Mouse (Mus musculus) heart, adult 2 months (tissue): ENCODE data around the gene Nrtn. TPM values are rescaled to one million over a fixed set of nuclear protein-coding genes. Genes with fewer than 3 reads are reported as not detected.

Experiments used
- DNase-seq, 2 experiments: peaks; one replicate each; pipeline ENCODE4 v3.0.0; 2021
- H3K27ac ChIP-seq: fragments of 200-600 bp; 2 replicates; pipeline ENCODE4 v1.8.1; 2022
- H3K27me3 ChIP-seq: fragments of 200-500 bp; 2 replicates; pipeline ENCODE4 v1.6.1; 2012; ENCODE audit warnings: mild to moderate bottlenecking, low read length, inconsistent platforms, mixed read lengths; ENCODE audit not compliant: control insufficient read depth, insufficient read depth
- H3K36me3 ChIP-seq: fragments of 200-500 bp; 2 replicates; pipeline ENCODE4 v1.6.1; 2012; ENCODE audit warnings: low read length, inconsistent platforms; ENCODE audit not compliant: control insufficient read depth, insufficient read depth
- H3K4me1 ChIP-seq: fragments of 200-500 bp; 2 replicates; pipeline ENCODE4 v1.6.1; 2011; ENCODE audit warnings: low read length; ENCODE audit not compliant: control insufficient read depth, insufficient read depth
- H3K4me3 ChIP-seq: fragments of 200-600 bp; 2 replicates; pipeline ENCODE4 v1.8.1; 2022
- H3K79me2 ChIP-seq: fragments of 200-500 bp; replicated peaks from 2 replicates; pipeline ENCODE4 v1.6.1; 2012; ENCODE audit warnings: mild to moderate bottlenecking, inconsistent platforms, low read length, moderate library complexity, mixed read lengths; ENCODE audit not compliant: control insufficient read depth, insufficient read depth
- H3K9ac ChIP-seq: fragments of 200-500 bp; 2 replicates; pipeline ENCODE4 v1.6.1; 2012; ENCODE audit warnings: low read depth, mild to moderate bottlenecking, control low read depth, inconsistent platforms, low read length, mixed read lengths
- CTCF ChIP-seq: fragments of 200-600 bp; IDR thresholded peaks from 2 replicates; pipeline ENCODE4 v1.8.1; 2022; ENCODE audit warnings: antibody characterized with exemption, mild to moderate bottlenecking, moderate library complexity
- EP300 ChIP-seq: fragments of 200-500 bp; IDR thresholded peaks from 2 replicates; pipeline ENCODE4 v1.6.1; 2011; ENCODE audit warnings: low read depth, low read length, control low read depth; ENCODE audit not compliant: insufficient read depth
- POLR2A ChIP-seq: fragments of 200-500 bp; IDR thresholded peaks from 2 replicates; pipeline ENCODE4 v1.6.1; 2011; ENCODE audit warnings: mild to moderate bottlenecking, low read depth, low read length, control low read depth; ENCODE audit not compliant: insufficient read depth
- WGBS: fragments of 180-500 bp; shearing (Covaris S2); methylation state at CpG from one replicate; pipeline ENCODE4 v1.1.7; 2018; 5-methylcytosine and 5-hydroxymethylcytosine counted together
- intact Hi-C: fragments of 180-260 bp; cut with DNase I; formaldehyde crosslinking; loops from one replicate; pipeline ENCODE4 v1.15.1; 2025
- polyA plus RNA-seq: library from polyadenylated mRNA; depleted of rRNA; stranded (reverse); fragments of >200 nt; gene quantifications from 2 replicates; pipeline ENCODE4 v1.2.3, GENCODE M21; 2012
- total RNA-seq, 2 experiments: library from RNA; stranded (reverse); gene quantifications; 2 replicates each; pipeline ENCODE4 v1.2.3; 2021

Gene Nrtn
- total and polyA plus RNA-seq, 3 experiments: 24.4 to 49.3 (median 26.8) TPM

DNA sequence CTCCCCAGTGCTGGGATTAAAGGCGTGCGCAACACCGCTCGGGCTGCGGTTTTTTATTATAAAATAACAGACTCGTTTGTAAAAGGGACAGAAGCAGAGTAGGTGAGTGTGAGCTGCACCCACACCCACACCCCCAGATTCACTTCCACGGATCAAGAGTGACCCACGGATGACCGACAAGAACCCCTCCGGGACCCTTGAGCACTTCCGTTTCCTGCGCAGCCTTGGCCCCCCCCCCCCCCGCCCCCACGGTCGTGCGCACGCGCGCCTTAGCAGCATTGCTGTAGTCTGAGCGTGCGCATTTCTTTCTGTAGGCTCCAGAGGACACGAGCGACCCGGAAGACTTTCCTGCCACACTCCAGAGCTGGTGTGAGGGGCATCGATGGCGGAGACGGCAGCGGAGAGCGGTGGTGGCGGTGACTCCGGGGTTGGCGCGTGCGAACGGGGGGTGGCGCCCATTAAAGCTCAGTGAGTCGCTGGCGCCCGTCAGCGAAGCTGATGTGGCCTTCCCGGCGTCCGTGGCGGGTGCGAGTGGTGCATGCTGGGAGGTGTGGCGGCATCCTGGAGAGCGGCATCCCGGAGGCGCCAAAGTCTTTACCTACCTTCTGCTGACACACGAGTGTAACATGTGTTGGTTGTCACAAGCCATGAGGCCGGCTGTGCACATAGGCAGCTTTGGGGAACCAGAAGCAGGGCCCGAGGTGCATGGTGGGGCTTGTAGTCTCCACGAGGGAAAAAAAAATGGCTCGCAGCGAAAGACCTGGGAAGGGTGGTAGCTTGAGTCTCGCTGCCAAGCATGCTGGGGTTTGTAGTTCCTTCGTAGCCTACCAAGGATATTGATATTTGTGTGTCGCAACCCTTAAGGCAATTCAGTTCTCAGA lies 7.4 kb upstream of the Nrtn start, which contains the start of gene Dus3l:
Dus3l (plus strand) TSS at position 284 of the 881 bp plus-strand sequence.
- WGBS: under 1% methylated on average over 58 of the region's 58 CpGs
- H3K4me3 ChIP-seq: peak within 1 kb of the TSS; percentile 90
- DNase-seq: peak; percentile 92 to 93
- H3K27ac ChIP-seq: peak within 1 kb of the TSS; percentile 99
- TF ChIP-seq EP300 (0 out of 2 replicates have a peak, but pooled peaks have one; percentile 49), POLR2A (peak; percentile 89), CTCF (no peak)
- intact Hi-C loops: loop anchor here (5.0 kb wide), 3 partner anchors 68 to 137 kb away; partner anchors contain the start of genes Catsperd, Lonp1, Ranbp3 and Rfx2
- H3K27me3 ChIP-seq: no peaks in the 10 kb centered on the region
- H3K36me3 ChIP-seq: no peaks in the 10 kb centered on the region
- peaks cover 14% of the 10 kb centered on the region for H3K4me1 ChIP-seq
- H3K79me2 ChIP-seq: no peaks in the 10 kb centered on the region
- H3K9ac ChIP-seq: peak within 1 kb of the TSS; percentile 90

- Histone ChIP-seq H3K79me2 (no peaks in the 10 kb centered on the region), H3K36me3 (no peaks in the 10 kb centered on the region), H3K27me3 (no peaks in the 10 kb centered on the region), H3K27ac (peak overlapping the region; percentile 99), H3K9ac (no peak overlapping the region), H3K4me1 (peaks cover 14% of the 10 kb centered on the region), H3K4me3 (peak overlapping the region; percentile 90)
- intact Hi-C loops: loop anchor here (2.0 to 5.0 kb wide), 3 partner anchors 47 to 136 kb away; partner anchors contain the start of genes Catsperd, Lonp1, Ndufa11 and Ranbp3
- WGBS: 70% methylated on average over 8 of the region's 8 CpGs
- TF ChIP-seq EP300 (no peak), CTCF (no peak), POLR2A (no peak)
- no peak for DNase-seq
Observed at GRCm38 (mm10) chr17:56763741-56764250, 6.5 kb upstream of the Nrtn start.

DNA sequence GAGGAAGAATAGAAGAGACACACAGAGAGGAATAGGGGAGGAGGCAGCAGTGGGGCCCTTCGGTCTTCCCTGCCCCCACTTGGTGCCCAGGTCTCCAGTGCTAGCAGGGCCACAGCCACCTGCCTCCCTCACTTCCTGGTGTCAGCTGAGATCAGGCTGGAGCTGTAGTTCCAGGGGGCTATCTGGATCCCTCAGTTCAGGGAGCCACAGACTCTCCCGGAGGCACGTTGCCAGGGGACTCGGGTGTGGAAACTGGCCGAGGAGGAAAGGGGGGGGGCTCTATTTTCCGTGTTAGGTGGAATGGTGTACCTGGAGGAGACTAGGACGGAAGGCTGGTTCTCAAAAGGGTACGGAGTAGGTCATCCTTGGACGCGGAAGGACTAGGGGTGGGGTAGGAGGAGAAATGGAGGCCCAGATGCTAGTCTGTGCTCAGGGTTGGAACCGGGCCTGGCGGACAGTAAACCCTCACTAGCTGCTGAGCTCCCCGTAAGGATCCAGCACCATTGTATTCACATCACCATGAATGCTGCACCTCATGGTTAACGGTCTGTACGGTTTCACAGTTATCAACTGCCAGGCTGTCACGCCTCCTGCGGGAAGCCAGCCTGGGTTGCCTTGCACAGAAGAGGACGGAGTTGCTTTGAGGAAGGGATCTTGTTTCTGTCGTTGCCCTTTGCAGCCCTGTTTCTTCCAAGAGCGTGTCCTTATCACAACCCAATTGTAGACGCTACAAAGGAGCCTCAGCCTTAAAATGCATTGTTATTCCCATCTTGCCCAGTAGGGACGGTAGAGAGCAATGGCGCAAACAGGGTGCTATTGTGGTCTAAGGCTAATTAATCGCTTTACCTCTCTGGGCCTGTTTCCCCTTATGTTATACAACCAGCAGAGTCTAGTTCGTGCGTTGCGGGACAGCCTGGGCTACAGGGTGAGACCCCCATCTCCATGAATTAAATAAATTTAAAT lies 5.7 kb upstream of the Nrtn start:
- 34% methylated on average over 27 of the region's 27 CpGs for WGBS
- Histone ChIP-seq H3K36me3 (no peaks in the 10 kb centered on the region), H3K9ac (peak overlapping the region; percentile 27), H3K79me2 (no peaks in the 10 kb centered on the region), H3K27me3 (no peaks in the 10 kb centered on the region), H3K27ac (peak overlapping the region; percentile 67), H3K4me3 (peak overlapping the region; percentile 48; the same call in 1 of the 2 replicates), H3K4me1 (peaks cover 14% of the 10 kb centered on the region)
- intact Hi-C loops: loop anchor here (2.0 to 5.0 kb wide), 3 partner anchors 46 to 136 kb away; partner anchors contain the start of genes Catsperd, Lonp1, Ndufa11 and Ranbp3
- DNase-seq: peak; percentile 50
- 0 out of 2 replicates have a peak, but pooled peaks have one; percentile 7 for TF ChIP-seq POLR2A
- no peak; the same call in 1 of the 2 replicates for TF ChIP-seq CTCF
- no peak for TF ChIP-seq EP300

- Histone ChIP-seq H3K36me3 (no peaks in the 10 kb centered on the region), H3K9ac (peak overlapping the region; percentile 56), H3K4me1 (peaks cover 14% of the 10 kb centered on the region), H3K4me3 (peak overlapping the region; percentile 48), H3K27me3 (no peaks in the 10 kb centered on the region), H3K27ac (peak overlapping the region; percentile 67), H3K79me2 (no peaks in the 10 kb centered on the region)
- under 1% methylated on average over 28 of the region's 28 CpGs for WGBS
- TF ChIP-seq CTCF (no peak), EP300 (no peak), POLR2A (peak; percentile 75)
- peak; percentile 91 for DNase-seq
- intact Hi-C loops: loop anchor here (2.0 to 5.0 kb wide), 3 partner anchors 45 to 135 kb away; partner anchors contain the start of genes Catsperd, Lonp1, Ndufa11 and Ranbp3
Observed at GRCm38 (mm10) chr17:56761991-56762410, 4.7 kb upstream of the Nrtn start.

DNA sequence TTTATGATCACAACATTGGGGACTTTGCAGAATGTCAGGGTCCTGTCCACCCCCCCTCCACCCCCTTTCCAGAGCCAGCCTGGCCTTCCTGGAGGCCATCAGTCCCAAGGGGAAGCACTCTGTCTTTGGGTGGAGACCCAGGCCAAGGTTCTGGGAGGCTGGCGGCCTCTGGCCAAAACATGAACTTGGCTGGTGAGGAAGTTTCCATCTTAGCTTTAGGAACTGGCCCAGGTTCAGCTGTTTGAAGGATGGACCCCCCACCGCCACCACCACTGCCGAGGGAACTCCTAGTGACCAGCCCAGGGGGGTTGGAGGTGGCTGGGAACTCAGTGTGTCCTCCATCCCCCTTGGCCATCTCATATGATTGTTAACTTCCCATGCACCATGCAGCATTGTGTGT lies 3.7 kb upstream of the Nrtn start:
- Histone ChIP-seq H3K79me2 (no peaks in the 10 kb centered on the region), H3K36me3 (no peaks in the 10 kb centered on the region), H3K9ac (no peak overlapping the region), H3K4me1 (peaks cover 14% of the 10 kb centered on the region), H3K27me3 (no peaks in the 10 kb centered on the region), H3K4me3 (no peak overlapping the region), H3K27ac (no peak overlapping the region)
- 53% methylated on average over 3 of the region's 3 CpGs for WGBS
- no peak for DNase-seq
- no peak for TF ChIP-seq POLR2A
- no peak for TF ChIP-seq CTCF
- no peak for TF ChIP-seq EP300
- intact Hi-C loops: loop anchor here (5.0 kb wide), 2 partner anchors 89 to 134 kb away; partner anchors contain the start of genes Catsperd, Lonp1 and Ranbp3
